Comparison of ENCODE assay signal across 30 mouse cellular contexts in genomic region chr17:48404706-48405105, GRCm38 (mm10). TPM values are rescaled to one million over a fixed set of nuclear protein-coding genes. Genes with fewer than 3 reads are reported as not detected.
A peak's percentile ranks its signal among the peaks of the same experiment; 100 is the strongest.
DNase-seq lines count a peak whose midpoint lies in the region; ATAC-seq and TF ChIP-seq lines count a peak whose summit lies in the region.
"Had no signal": no experiment of that assay in that cellular context is flagged by ENCODE, and none has a peak within 500 bp of the region (broad histone marks: within the 10 kb centered on the region; RNA-seq: fewer than 3 reads in every experiment).

No protein-coding gene starts in this region.

- TF ChIP-seq CTCF in left cerebral cortex, adult 2 months (IDR thresholded peaks at IDR 0.05), result no peak

- H3K27me3 ChIP-seq in liver, embryonic 12.5 days (replicated peaks), result no peaks in the 10 kb centered on the region
- no peaks in the 10 kb centered on the region for H3K27me3 ChIP-seq in liver, embryonic 15.5 days
- H3K27me3 ChIP-seq: CH12.LX; heart, embryonic 12.5 days; heart, embryonic 15.5 days; hindbrain, embryonic 13.5 days; Patski had no signal

- ATAC-seq in liver, embryonic 12.5 days, result peak; percentile 46
- ATAC-seq in liver, embryonic 15.5 days (ENCODE audit: insufficient read depth), result no peak
- peak; percentile 12 for ATAC-seq in megakaryocyte progenitor cell, adult 5-6 weeks (replicated peaks; ENCODE audit: poor library complexity)
- ATAC-seq in erythroid progenitor cell, adult 5-6 weeks (replicated peaks; ENCODE audit: low FRiP score, poor library complexity, severe bottlenecking), result no peak
- no peak for ATAC-seq in cerebellum, adult (ENCODE audit: insufficient number of reproducible peaks, low FRiP score, low TSS enrichment)
- ATAC-seq in granulocyte monocyte progenitor cell, adult 5-6 weeks (replicated peaks; ENCODE audit: poor library complexity, severe bottlenecking), result no peak
- ATAC-seq: forebrain, embryonic 14.5 days; forebrain, postnatal 0 days; hindbrain, embryonic 16.5 days; Patski had no signal

- WGBS in liver, embryonic 12.5 days (ENCODE audit: insufficient replicate concordance), result 13% methylated on average over 1 of the region's 1 CpGs
- WGBS in liver, embryonic 15.5 days (ENCODE audit: insufficient replicate concordance), result 17% methylated on average over 1 of the region's 1 CpGs

- H3K4me2 ChIP-seq in liver, embryonic 12.5 days, result peak overlapping the region; percentile 44
- H3K4me2 ChIP-seq in liver, embryonic 15.5 days, result peak overlapping the region; percentile 35
- H3K4me2 ChIP-seq: heart, embryonic 12.5 days; heart, embryonic 15.5 days; hindbrain, embryonic 13.5 days had no signal

- peak; percentile 68 for DNase-seq in c-Kit-positive CD71-positive TER-119-positive erythroid progenitor cells, embryonic 14.5 days (ENCODE audit: low spot score)
- no peak for DNase-seq in left cerebral cortex, adult 2 months (ENCODE audit: extremely low spot score in 1 of 2, low spot score in 2 of 2)
- DNase-seq: adrenal gland, postnatal 25 days; B cell, adult 2 months; cerebellum, adult 11-12 months; cerebellum, adult 8-10 months; cerebellum, postnatal 10 days; forebrain, postnatal 0 days; gastrocnemius, adult 2 months; gastrocnemius, postnatal 14 days; heart, adult 18-20 months; heart, postnatal 10 days; heart, postnatal 36 days had no signal

- peak overlapping the region; percentile 79 for H3K27ac ChIP-seq in liver, embryonic 12.5 days
- peak overlapping the region; percentile 69 for H3K27ac ChIP-seq in liver, embryonic 15.5 days (replicated peaks)
- H3K27ac ChIP-seq in left cerebral cortex, adult 2 months, result no peak overlapping the region
- H3K27ac ChIP-seq: gastrocnemius, adult 2 months; heart, embryonic 15.5 days; hindbrain, embryonic 10.5 days; hindbrain, embryonic 13.5 days had no signal

- H3K9me3 ChIP-seq in liver, embryonic 12.5 days (replicated peaks), result no peaks in the 10 kb centered on the region
- H3K9me3 ChIP-seq in liver, embryonic 15.5 days (replicated peaks), result no peaks in the 10 kb centered on the region
- H3K9me3 ChIP-seq: G1E; heart, embryonic 12.5 days; heart, embryonic 15.5 days; hindbrain, embryonic 10.5 days; hindbrain, embryonic 13.5 days had no signal

- intact Hi-C loops in left cerebral cortex, adult 2 months (cut with DNase I), result no loop called here

- peaks cover 39% of the 10 kb centered on the region for H3K36me3 ChIP-seq in liver, embryonic 12.5 days
- peaks cover 25% of the 10 kb centered on the region for H3K36me3 ChIP-seq in liver, embryonic 15.5 days (replicated peaks)

- peaks cover 70% of the 10 kb centered on the region for H3K4me1 ChIP-seq in liver, embryonic 12.5 days
- peaks cover 62% of the 10 kb centered on the region for H3K4me1 ChIP-seq in liver, embryonic 15.5 days (replicated peaks)

- H3K9ac ChIP-seq in liver, embryonic 12.5 days, result no peak overlapping the region; the same call in 1 of the 2 replicates
- H3K9ac ChIP-seq in liver, embryonic 15.5 days, result no peak overlapping the region
- H3K9ac ChIP-seq: forebrain, postnatal 0 days; heart, embryonic 12.5 days; heart, embryonic 15.5 days; hindbrain, embryonic 13.5 days had no signal

- no peak overlapping the region for H3K4me3 ChIP-seq in liver, embryonic 12.5 days
- H3K4me3 ChIP-seq in liver, embryonic 15.5 days (replicated peaks), result no peak overlapping the region
- H3K4me3 ChIP-seq in left cerebral cortex, adult 2 months, result no peak overlapping the region
- H3K4me3 ChIP-seq: gastrocnemius, adult 2 months; heart, embryonic 12.5 days; heart, embryonic 15.5 days; hindbrain, embryonic 10.5 days; hindbrain, embryonic 13.5 days had no signal

RNA-seq across cellular contexts. Expression of gene Nfya, which starts 5.0 kb away (rescaled TPM):
- polyA plus RNA-seq in liver, embryonic 12.5 days (2016; fragmentation: Nextera tagmentation; extraction: Ambion mirVana), result 10.9 and 11.3 TPM in 2 replicates
- polyA plus RNA-seq in liver, embryonic 15.5 days (2015; fragmentation: Nextera tagmentation; extraction: Ambion mirVana), result 8.0 TPM in 2 replicates
- 103 and 105 TPM in 2 replicates for total RNA-seq in megakaryocyte progenitor cell, adult 5-6 weeks (2015)
- 34.4 and 38.0 TPM in 2 replicates for total RNA-seq in megakaryocyte progenitor cell, adult 5-6 weeks (2017)
- total RNA-seq in erythroid progenitor cell, adult 5-6 weeks (2015; ENCODE audit: low replicate concordance), result 133 and 142 TPM in 2 replicates
- 69.3 and 110 TPM in 2 replicates for total RNA-seq in erythroid progenitor cell, adult 5-6 weeks (2017; ENCODE audit: low replicate concordance)
- total RNA-seq in left cerebral cortex, adult 2 months (2021), result 10 to 100 TPM; 24.3 to 24.9 TPM
- 96.6 and 101 TPM in 2 replicates for total RNA-seq in granulocyte monocyte progenitor cell, adult 5-6 weeks (2014; fragmentation: Nextera tagmentation)
- total RNA-seq in granulocyte monocyte progenitor cell, adult 5-6 weeks (2017), result 50.9 and 56.0 TPM in 2 replicates

RNA-seq across cellular contexts. Expression of gene Oard1, which starts 5.1 kb away (rescaled TPM):
- polyA plus RNA-seq in liver, embryonic 12.5 days (2016; fragmentation: Nextera tagmentation; extraction: Ambion mirVana), result 56.5 and 58.1 TPM in 2 replicates
- 42.8 and 44.0 TPM in 2 replicates for polyA plus RNA-seq in liver, embryonic 15.5 days (2015; fragmentation: Nextera tagmentation; extraction: Ambion mirVana)
- total RNA-seq in megakaryocyte progenitor cell, adult 5-6 weeks (2015), result 39.8 and 42.4 TPM in 2 replicates
- 57.9 and 60.9 TPM in 2 replicates for total RNA-seq in megakaryocyte progenitor cell, adult 5-6 weeks (2017)
- total RNA-seq in erythroid progenitor cell, adult 5-6 weeks (2015; ENCODE audit: low replicate concordance), result 42.9 and 62.9 TPM in 2 replicates
- total RNA-seq in erythroid progenitor cell, adult 5-6 weeks (2017; ENCODE audit: low replicate concordance), result 81.9 and 87.0 TPM in 2 replicates
- total RNA-seq in left cerebral cortex, adult 2 months (2021), result 10 to 100 TPM; 10.0 to 10.4 TPM
- 52.6 and 59.4 TPM in 2 replicates for total RNA-seq in granulocyte monocyte progenitor cell, adult 5-6 weeks (2014; fragmentation: Nextera tagmentation)
- total RNA-seq in granulocyte monocyte progenitor cell, adult 5-6 weeks (2017), result 52.9 and 58.7 TPM in 2 replicates

RNA-seq across cellular contexts. Expression of gene Apobec2, which starts 28.0 kb away (rescaled TPM):
- polyA plus RNA-seq in liver, embryonic 12.5 days (2016; fragmentation: Nextera tagmentation; extraction: Ambion mirVana), result 0.83 and 1.2 TPM in 2 replicates
- polyA plus RNA-seq in liver, embryonic 15.5 days (2015; fragmentation: Nextera tagmentation; extraction: Ambion mirVana), result 2.5 and 4.3 TPM in 2 replicates
- total RNA-seq in megakaryocyte progenitor cell, adult 5-6 weeks (2015), result not detected in 2 replicates
- total RNA-seq in megakaryocyte progenitor cell, adult 5-6 weeks (2017), result not detected in 2 replicates
- total RNA-seq in erythroid progenitor cell, adult 5-6 weeks (2015; ENCODE audit: low replicate concordance), result not detected in 2 replicates
- total RNA-seq in erythroid progenitor cell, adult 5-6 weeks (2017; ENCODE audit: low replicate concordance), result not detected in 2 replicates
- not detected for total RNA-seq in left cerebral cortex, adult 2 months (2021)
- not detected in 2 replicates for total RNA-seq in granulocyte monocyte progenitor cell, adult 5-6 weeks (2014; fragmentation: Nextera tagmentation)
- total RNA-seq in granulocyte monocyte progenitor cell, adult 5-6 weeks (2017), result not detected in 2 replicates
- polyA plus RNA-seq: G1E had no signal

RNA-seq across cellular contexts. Expression of gene Treml1, which starts 45.0 kb away (rescaled TPM):
- polyA plus RNA-seq in liver, embryonic 12.5 days (2016; fragmentation: Nextera tagmentation; extraction: Ambion mirVana), result 29.4 and 36.2 TPM in 2 replicates
- 15.8 and 18.3 TPM in 2 replicates for polyA plus RNA-seq in liver, embryonic 15.5 days (2015; fragmentation: Nextera tagmentation; extraction: Ambion mirVana)
- total RNA-seq in megakaryocyte progenitor cell, adult 5-6 weeks (2015), result 0.24 and 0.62 TPM in 2 replicates
- not detected in 2 replicates for total RNA-seq in megakaryocyte progenitor cell, adult 5-6 weeks (2017)
- not detected in 2 replicates for total RNA-seq in erythroid progenitor cell, adult 5-6 weeks (2015; ENCODE audit: low replicate concordance)
- total RNA-seq in erythroid progenitor cell, adult 5-6 weeks (2017; ENCODE audit: low replicate concordance), result not detected in 2 replicates
- under 1 TPM; 0.42 to 0.43 TPM for total RNA-seq in left cerebral cortex, adult 2 months (2021)
- total RNA-seq in granulocyte monocyte progenitor cell, adult 5-6 weeks (2014; fragmentation: Nextera tagmentation), result not detected in 2 replicates
- 0.41 TPM in 1 of 2 replicates, not detected in the other for total RNA-seq in granulocyte monocyte progenitor cell, adult 5-6 weeks (2017)
- total RNA-seq: adrenal gland, postnatal 25 days; CH12.LX; forebrain, postnatal 0 days; gastrocnemius, adult 2 months; gastrocnemius, postnatal 14 days had no signal
- polyA plus RNA-seq: forebrain, postnatal 0 days; Patski had no signal

RNA-seq across cellular contexts. Expression of gene Tspo2, which starts 46.6 kb away (rescaled TPM):
- 123 and 126 TPM in 2 replicates for polyA plus RNA-seq in liver, embryonic 12.5 days (2016; fragmentation: Nextera tagmentation; extraction: Ambion mirVana)
- 182 and 191 TPM in 2 replicates for polyA plus RNA-seq in liver, embryonic 15.5 days (2015; fragmentation: Nextera tagmentation; extraction: Ambion mirVana)
- total RNA-seq in megakaryocyte progenitor cell, adult 5-6 weeks (2015), result 5.9 and 18.8 TPM in 2 replicates
- total RNA-seq in megakaryocyte progenitor cell, adult 5-6 weeks (2017), result 4.2 and 6.8 TPM in 2 replicates
- total RNA-seq in erythroid progenitor cell, adult 5-6 weeks (2015; ENCODE audit: low replicate concordance), result 464 and 482 TPM in 2 replicates
- 322 and 537 TPM in 2 replicates for total RNA-seq in erythroid progenitor cell, adult 5-6 weeks (2017; ENCODE audit: low replicate concordance)
- total RNA-seq in left cerebral cortex, adult 2 months (2021), result not detected
- 0.26 and 2.5 TPM in 2 replicates for total RNA-seq in granulocyte monocyte progenitor cell, adult 5-6 weeks (2014; fragmentation: Nextera tagmentation)
- 0.17 and 0.62 TPM in 2 replicates for total RNA-seq in granulocyte monocyte progenitor cell, adult 5-6 weeks (2017)
- total RNA-seq: adrenal gland, adult 18-20 months; adrenal gland, postnatal 25 days; CH12.LX; forebrain, postnatal 0 days; gastrocnemius, adult 2 months had no signal
- polyA plus RNA-seq: frontal cortex, adult 2 months had no signal

Comparison
In these comparisons a context has a peak if more than half of its experiments do, and no peak if none do; other contexts are left out.
1. ATAC-seq: peak in liver, embryonic 12.5 days (single experiment) and megakaryocyte progenitor cell, adult 5-6 weeks (single experiment); none in liver, embryonic 15.5 days (single experiment), erythroid progenitor cell, adult 5-6 weeks (single experiment), cerebellum, adult (single experiment) and granulocyte monocyte progenitor cell, adult 5-6 weeks (single experiment).